ENCODE assay signal across 8 mouse cellular contexts in genomic region chr7:82867271-82868121, GRCm38 (mm10). TPM values are rescaled to one million over a fixed set of nuclear protein-coding genes. Genes with fewer than 3 reads are reported as not detected.
DNase-seq lines count a peak whose midpoint lies in the region; ATAC-seq and TF ChIP-seq lines count a peak whose summit lies in the region.

Gene Mex3b (plus strand): TSS chr7:82867333.

- peak within 1 kb of the TSS; percentile 98 for H3K9ac ChIP-seq in heart, embryonic 15.5 days
- H3K9ac ChIP-seq in liver, embryonic 13.5 days = peak within 1 kb of the TSS; percentile 72
- peak within 1 kb of the TSS; percentile 100 for H3K9ac ChIP-seq in neural tube, embryonic 13.5 days

- TF ChIP-seq CTCF in C2C12 (IDR thresholded peaks at IDR 0.05; ENCODE audit: control insufficient read depth, insufficient read depth, insufficient read length) = no peak

- peak; percentile 2; the same call in 1 of the 2 replicates for ATAC-seq in heart, embryonic 15.5 days (replicated peaks; ENCODE audit: insufficient number of reproducible peaks, insufficient read depth, low FRiP score, low read depth)
- no peak for ATAC-seq in liver, embryonic 13.5 days (ENCODE audit: low read depth)
- no peak for ATAC-seq in neural tube, embryonic 13.5 days (ENCODE audit: low read depth)

- H3ac ChIP-seq in C2C12 (ENCODE audit: control insufficient read depth, insufficient read length, low read depth) = peak within 1 kb of the TSS; percentile 91

- peak within 1 kb of the TSS; percentile 63 for H3K4me3 ChIP-seq in C2C12 (ENCODE audit: insufficient read depth, poor library complexity, severe bottlenecking)
- H3K4me3 ChIP-seq in forebrain, embryonic 10.5 days = peak within 1 kb of the TSS; percentile 99
- peak within 1 kb of the TSS; percentile 95 for H3K4me3 ChIP-seq in heart, embryonic 15.5 days
- peak within 1 kb of the TSS; percentile 68 for H3K4me3 ChIP-seq in liver, embryonic 13.5 days (replicated peaks)
- H3K4me3 ChIP-seq in neural tube, embryonic 13.5 days = peak within 1 kb of the TSS; percentile 99

- peak within 1 kb of the TSS; percentile 100 for H3K27ac ChIP-seq in forebrain, embryonic 10.5 days
- H3K27ac ChIP-seq in heart, embryonic 15.5 days = peak within 1 kb of the TSS; percentile 99
- peak within 1 kb of the TSS; percentile 80 for H3K27ac ChIP-seq in liver, embryonic 13.5 days
- peak within 1 kb of the TSS; percentile 100 for H3K27ac ChIP-seq in neural tube, embryonic 13.5 days (replicated peaks)

- DNase-seq in adrenal gland, postnatal 4 days (ENCODE audit: low spot score in 2 of 2) = peak; percentile 35 to 40
- DNase-seq in forebrain, embryonic 10.5 days (ENCODE audit: extremely low spot score, low spot score) = peak; percentile 58
- peak; percentile 66 for DNase-seq in kidney, postnatal 14 days
- DNase-seq in liver, embryonic 13.5 days = peak; percentile 38
- peak; percentile 83 for DNase-seq in testis, postnatal 10 days (ENCODE audit: low spot score)

- peaks cover 52% of the 10 kb centered on the region for H3K4me1 ChIP-seq in forebrain, embryonic 10.5 days
- peaks cover 22% of the 10 kb centered on the region for H3K4me1 ChIP-seq in heart, embryonic 15.5 days (replicated peaks)
- peaks cover 44% of the 10 kb centered on the region for H3K4me1 ChIP-seq in liver, embryonic 13.5 days (replicated peaks)
- peaks cover 40% of the 10 kb centered on the region for H3K4me1 ChIP-seq in neural tube, embryonic 13.5 days (replicated peaks)

- H3K36me3 ChIP-seq in C2C12 (ENCODE audit: control insufficient read depth, insufficient read depth) = peaks cover 23% of the 10 kb centered on the region
- H3K36me3 ChIP-seq in forebrain, embryonic 10.5 days (replicated peaks) = peaks cover 36% of the 10 kb centered on the region
- H3K36me3 ChIP-seq in heart, embryonic 15.5 days = no peaks in the 10 kb centered on the region
- no peaks in the 10 kb centered on the region for H3K36me3 ChIP-seq in liver, embryonic 13.5 days
- H3K36me3 ChIP-seq in neural tube, embryonic 13.5 days = peaks cover 27% of the 10 kb centered on the region

- no peaks in the 10 kb centered on the region for H3K9me3 ChIP-seq in forebrain, embryonic 10.5 days
- H3K9me3 ChIP-seq in heart, embryonic 15.5 days (replicated peaks) = no peaks in the 10 kb centered on the region
- H3K9me3 ChIP-seq in liver, embryonic 13.5 days (replicated peaks) = no peaks in the 10 kb centered on the region
- H3K9me3 ChIP-seq in neural tube, embryonic 13.5 days = no peaks in the 10 kb centered on the region

- no peaks in the 10 kb centered on the region for H3K27me3 ChIP-seq in C2C12 (ENCODE audit: control insufficient read depth, insufficient read depth, insufficient read length)
- no peaks in the 10 kb centered on the region for H3K27me3 ChIP-seq in forebrain, embryonic 10.5 days (ENCODE audit: poor library complexity, severe bottlenecking)
- no peaks in the 10 kb centered on the region for H3K27me3 ChIP-seq in heart, embryonic 15.5 days
- peaks cover 58% of the 10 kb centered on the region for H3K27me3 ChIP-seq in liver, embryonic 13.5 days
- no peaks in the 10 kb centered on the region for H3K27me3 ChIP-seq in neural tube, embryonic 13.5 days

- peaks cover 22% of the 10 kb centered on the region for H3K79me3 ChIP-seq in C2C12 (ENCODE audit: low read depth)

- H3K79me2 ChIP-seq in C2C12 (ENCODE audit: control insufficient read depth, insufficient read depth) = peaks cover 34% of the 10 kb centered on the region

- under 1% methylated on average over 82 of the region's 87 CpGs for WGBS in forebrain, embryonic 10.5 days
- under 1% methylated on average over 81 of the region's 87 CpGs for WGBS in heart, embryonic 15.5 days
- under 1% methylated on average over 82 of the region's 87 CpGs for WGBS in liver, embryonic 13.5 days (ENCODE audit: insufficient replicate concordance)
- WGBS in neural tube, embryonic 13.5 days = under 1% methylated on average over 71 of the region's 87 CpGs

- peak within 1 kb of the TSS; percentile 92 for H3K4me2 ChIP-seq in heart, embryonic 15.5 days
- H3K4me2 ChIP-seq in liver, embryonic 13.5 days = peak within 1 kb of the TSS; percentile 92
- peak within 1 kb of the TSS; percentile 95 for H3K4me2 ChIP-seq in neural tube, embryonic 13.5 days

TF ChIP-seq in C2C12, 6 proteins besides CTCF, POLR2A, EP300 and RAD21:
- no peak for TF ChIP-seq CEBPB (IDR thresholded peaks at IDR 0.05; ENCODE audit: low read depth)

RNA-seq across cellular contexts. Expression of gene Mex3b, which starts in this region (rescaled TPM):
- polyA plus RNA-seq in C2C12 (2012; fragmentation: generic; extraction: Trizol) = 12.5 TPM
- 10 to 100 TPM; 10.2 to 13.7 TPM for total RNA-seq in adrenal gland, postnatal 4 days (2021)
- polyA plus RNA-seq in forebrain, embryonic 10.5 days (2016; fragmentation: Nextera tagmentation; extraction: Ambion mirVana) = 23.8 and 24.2 TPM in 2 replicates
- polyA plus RNA-seq in heart, embryonic 15.5 days (2015; fragmentation: Nextera tagmentation; extraction: Ambion mirVana) = 5.4 and 7.0 TPM in 2 replicates
- 0.68 and 1.1 TPM in 2 replicates for polyA plus RNA-seq in liver, embryonic 13.5 days (2015; fragmentation: Nextera tagmentation; extraction: Ambion mirVana)
- polyA plus RNA-seq in neural tube, embryonic 13.5 days (2015; fragmentation: Nextera tagmentation; extraction: Ambion mirVana) = 31.8 and 39.2 TPM in 2 replicates
